Mouse (Mus musculus): Measurements from ENCODE around the gene Gm49396. TPM values are rescaled to one million over a fixed set of nuclear protein-coding genes. Genes with fewer than 3 reads are reported as not detected.

Gm49396 gene
- total and polyA plus RNA-seq, 2 experiments from 2014 or later = 3.7 to 6.4 TPM

- Histone ChIP-seq H3K4me3 (ENCODE audit: low read length) (no peak overlapping the region), H3K27me3 (ENCODE audit: insufficient read depth, low read length) (no peaks in the 10 kb centered on the region), H3K9ac (replicated peaks; ENCODE audit: low read length) (no peak overlapping the region), H3K4me2 (ENCODE audit: low read depth, low read length) (no peak overlapping the region), H3K4me1 (ENCODE audit: insufficient read depth, low read length) (no peaks in the 10 kb centered on the region), H3K36me3 (ENCODE audit: insufficient read depth, low read length) (peaks cover 15% of the 10 kb centered on the region; the same call in 1 of the 2 replicates), H3K27ac (no peak overlapping the region), H3K9me3 (ENCODE audit: low read length) (no peaks in the 10 kb centered on the region)
- TF ChIP-seq CTCF (IDR thresholded peaks at IDR 0.05; ENCODE audit: low read depth) = no peak
- ATAC-seq = peak; percentile 59; the same call in 1 of the 2 replicates
- 46% methylated on average over 5 of the region's 5 CpGs for WGBS
- DNase-seq (ENCODE audit: low spot score) = no peak
Observed at GRCm38 (mm10) chr7:30615049-30615760, 52.1 kb downstream of the Gm49396 start.

Small RNAs within 50 kb of the gene (microRNA-seq; reads per million reads assigned to microRNA genes)
- 0 to 2.1 reads per million in 2 experiments for gene Gm38670
- 0.36 to 0.71 reads per million in 2 experiments for gene Mir3569

Other genes with a start within 250 kb of the Gm49396 start
Only the 30 nearest of the 33 such genes appear.
- gene Lrfn3, start 200.6 kb upstream of the Gm49396 start, total RNA-seq (2014; rRNA removed) = 45.9 and 47.4 TPM in 2 replicates
- 17.5 and 18.1 TPM in 2 replicates for gene Lrfn3, start 200.6 kb upstream of the Gm49396 start, polyA plus RNA-seq (2015; fragmentation: Nextera tagmentation; extraction: Ambion mirVana)
- gene Tyrobp, start 149.6 kb upstream of the Gm49396 start, total RNA-seq (2014; rRNA removed) = 37.3 and 59.9 TPM in 2 replicates
- gene Tyrobp, start 149.6 kb upstream of the Gm49396 start, polyA plus RNA-seq (2015; fragmentation: Nextera tagmentation; extraction: Ambion mirVana) = 50.3 and 56.1 TPM in 2 replicates
- not detected in 2 replicates for gene Hcst, start 143.5 kb upstream of the Gm49396 start, total RNA-seq (2014; rRNA removed)
- gene Hcst, start 143.5 kb upstream of the Gm49396 start, polyA plus RNA-seq (2015; fragmentation: Nextera tagmentation; extraction: Ambion mirVana) = 0.84 and 1.0 TPM in 2 replicates
- gene Nfkbid, start 141.6 kb upstream of the Gm49396 start, total RNA-seq (2014; rRNA removed) = 1.9 and 3.7 TPM in 2 replicates
- 2.1 TPM in 2 replicates for gene Nfkbid, start 141.6 kb upstream of the Gm49396 start, polyA plus RNA-seq (2015; fragmentation: Nextera tagmentation; extraction: Ambion mirVana)
- gene Aplp1, start 117.8 kb upstream of the Gm49396 start, total RNA-seq (2014; rRNA removed) = 840 and 852 TPM in 2 replicates
- 617 and 682 TPM in 2 replicates for gene Aplp1, start 117.8 kb upstream of the Gm49396 start, polyA plus RNA-seq (2015; fragmentation: Nextera tagmentation; extraction: Ambion mirVana)
- 10.7 and 14.7 TPM in 2 replicates for gene Kirrel2, start 105.7 kb upstream of the Gm49396 start, total RNA-seq (2014; rRNA removed)
- 4.4 and 5.8 TPM in 2 replicates for gene Kirrel2, start 105.7 kb upstream of the Gm49396 start, polyA plus RNA-seq (2015; fragmentation: Nextera tagmentation; extraction: Ambion mirVana)
- gene Nphs1, start 105.0 kb upstream of the Gm49396 start, total RNA-seq (2014; rRNA removed) = 2.3 and 2.4 TPM in 2 replicates
- gene Nphs1, start 105.0 kb upstream of the Gm49396 start, polyA plus RNA-seq (2015; fragmentation: Nextera tagmentation; extraction: Ambion mirVana) = 0.50 and 1.0 TPM in 2 replicates
- gene Prodh2, start 69.7 kb upstream of the Gm49396 start, total RNA-seq (2014; rRNA removed) = not detected in 2 replicates
- 0.24 TPM in 1 of 2 replicates, not detected in the other for gene Prodh2, start 69.7 kb upstream of the Gm49396 start, polyA plus RNA-seq (2015; fragmentation: Nextera tagmentation; extraction: Ambion mirVana)
- gene Arhgap33, start 28.3 kb upstream of the Gm49396 start, total RNA-seq (2014; rRNA removed) = 55.7 and 59.7 TPM in 2 replicates
- gene Arhgap33, start 28.3 kb upstream of the Gm49396 start, polyA plus RNA-seq (2015; fragmentation: Nextera tagmentation; extraction: Ambion mirVana) = 64.8 and 73.1 TPM in 2 replicates
- 5.6 and 6.4 TPM in 2 replicates for gene Hspb6, start 11.2 kb upstream of the Gm49396 start, total RNA-seq (2014; rRNA removed)
- 15.8 and 16.3 TPM in 2 replicates for gene Hspb6, start 11.2 kb upstream of the Gm49396 start, polyA plus RNA-seq (2015; fragmentation: Nextera tagmentation; extraction: Ambion mirVana)
- 13.1 and 14.0 TPM in 2 replicates for gene Proser3, start 11.0 kb upstream of the Gm49396 start, total RNA-seq (2014; rRNA removed)
- 3.0 and 3.1 TPM in 2 replicates for gene Proser3, start 11.0 kb upstream of the Gm49396 start, polyA plus RNA-seq (2015; fragmentation: Nextera tagmentation; extraction: Ambion mirVana)
- gene Lin37, start 3.5 kb upstream of the Gm49396 start, total RNA-seq (2014; rRNA removed) = 14.3 and 21.0 TPM in 2 replicates
- 45.0 and 48.0 TPM in 2 replicates for gene Lin37, start 3.5 kb upstream of the Gm49396 start, polyA plus RNA-seq (2015; fragmentation: Nextera tagmentation; extraction: Ambion mirVana)
- 41.7 and 53.4 TPM in 2 replicates for gene U2af1l4, start within 50 bp of the Gm49396 start, total RNA-seq (2014; rRNA removed)
- gene U2af1l4, start within 50 bp of the Gm49396 start, polyA plus RNA-seq (2015; fragmentation: Nextera tagmentation; extraction: Ambion mirVana) = 103 and 104 TPM in 2 replicates
- 72.0 and 90.4 TPM in 2 replicates for gene Psenen, start 283 bp downstream of the Gm49396 start, total RNA-seq (2014; rRNA removed)
- gene Psenen, start 283 bp downstream of the Gm49396 start, polyA plus RNA-seq (2015; fragmentation: Nextera tagmentation; extraction: Ambion mirVana) = 154 and 155 TPM in 2 replicates
- 5.6 TPM in 1 of 2 replicates, not detected in the other for gene Igflr1, start 2.1 kb downstream of the Gm49396 start, total RNA-seq (2014; rRNA removed)
- gene Igflr1, start 2.1 kb downstream of the Gm49396 start, polyA plus RNA-seq (2015; fragmentation: Nextera tagmentation; extraction: Ambion mirVana) = 2.6 and 3.4 TPM in 2 replicates
- gene Kmt2b, start 25.4 kb downstream of the Gm49396 start, total RNA-seq (2014; rRNA removed) = 27.1 and 36.7 TPM in 2 replicates
- 6.7 and 7.1 TPM in 2 replicates for gene Kmt2b, start 25.4 kb downstream of the Gm49396 start, polyA plus RNA-seq (2015; fragmentation: Nextera tagmentation; extraction: Ambion mirVana)
- not detected in 2 replicates for gene Zbtb32, start 35.6 kb downstream of the Gm49396 start, total RNA-seq (2014; rRNA removed)
- 0.18 and 0.23 TPM in 2 replicates for gene Zbtb32, start 35.6 kb downstream of the Gm49396 start, polyA plus RNA-seq (2015; fragmentation: Nextera tagmentation; extraction: Ambion mirVana)
- 0.14 and 0.99 TPM in 2 replicates for gene Upk1a, start 49.5 kb downstream of the Gm49396 start, total RNA-seq (2014; rRNA removed)
- gene Upk1a, start 49.5 kb downstream of the Gm49396 start, polyA plus RNA-seq (2015; fragmentation: Nextera tagmentation; extraction: Ambion mirVana) = 0.62 and 0.99 TPM in 2 replicates
- gene Cox6b1, start 62.8 kb downstream of the Gm49396 start, total RNA-seq (2014; rRNA removed) = 352 and 389 TPM in 2 replicates
- 1,552 and 1,572 TPM in 2 replicates for gene Cox6b1, start 62.8 kb downstream of the Gm49396 start, polyA plus RNA-seq (2015; fragmentation: Nextera tagmentation; extraction: Ambion mirVana)
- gene Etv2, start 72.5 kb downstream of the Gm49396 start, total RNA-seq (2014; rRNA removed) = not detected in 2 replicates
- gene Etv2, start 72.5 kb downstream of the Gm49396 start, polyA plus RNA-seq (2015; fragmentation: Nextera tagmentation; extraction: Ambion mirVana) = not detected in 2 replicates
- 162 and 169 TPM in 2 replicates for gene Rbm42, start 87.0 kb downstream of the Gm49396 start, total RNA-seq (2014; rRNA removed)
- gene Rbm42, start 87.0 kb downstream of the Gm49396 start, polyA plus RNA-seq (2015; fragmentation: Nextera tagmentation; extraction: Ambion mirVana) = 116 and 118 TPM in 2 replicates
- 22.2 and 24.1 TPM in 2 replicates for gene Haus5, start 101.7 kb downstream of the Gm49396 start, total RNA-seq (2014; rRNA removed)
- 19.9 and 25.8 TPM in 2 replicates for gene Haus5, start 101.7 kb downstream of the Gm49396 start, polyA plus RNA-seq (2015; fragmentation: Nextera tagmentation; extraction: Ambion mirVana)
- not detected in 2 replicates for gene Pmis2, start 108.3 kb downstream of the Gm49396 start, total RNA-seq (2014; rRNA removed)
- gene Pmis2, start 108.3 kb downstream of the Gm49396 start, polyA plus RNA-seq (2015; fragmentation: Nextera tagmentation; extraction: Ambion mirVana) = not detected in 2 replicates
- not detected in 2 replicates for gene 2200002J24Rik, start 135.6 kb downstream of the Gm49396 start, total RNA-seq (2014; rRNA removed)
- 0.55 TPM in 1 of 2 replicates, not detected in the other for gene 2200002J24Rik, start 135.6 kb downstream of the Gm49396 start, polyA plus RNA-seq (2015; fragmentation: Nextera tagmentation; extraction: Ambion mirVana)
- gene Atp4a, start 148.9 kb downstream of the Gm49396 start, total RNA-seq (2014; rRNA removed) = 2.0 and 5.3 TPM in 2 replicates
- gene Atp4a, start 148.9 kb downstream of the Gm49396 start, polyA plus RNA-seq (2015; fragmentation: Nextera tagmentation; extraction: Ambion mirVana) = 4.2 and 6.0 TPM in 2 replicates
- 195 and 238 TPM in 2 replicates for gene Tmem147, start 166.2 kb downstream of the Gm49396 start, total RNA-seq (2014; rRNA removed)
- 338 and 342 TPM in 2 replicates for gene Tmem147, start 166.2 kb downstream of the Gm49396 start, polyA plus RNA-seq (2015; fragmentation: Nextera tagmentation; extraction: Ambion mirVana)
- gene Gapdhs, start 180.3 kb downstream of the Gm49396 start, total RNA-seq (2014; rRNA removed) = not detected in 2 replicates
- gene Gapdhs, start 180.3 kb downstream of the Gm49396 start, polyA plus RNA-seq (2015; fragmentation: Nextera tagmentation; extraction: Ambion mirVana) = 0.32 and 0.69 TPM in 2 replicates
- 0.84 and 4.2 TPM in 2 replicates for gene Sbsn, start 188.1 kb downstream of the Gm49396 start, total RNA-seq (2014; rRNA removed)
- gene Sbsn, start 188.1 kb downstream of the Gm49396 start, polyA plus RNA-seq (2015; fragmentation: Nextera tagmentation; extraction: Ambion mirVana) = 2.9 and 3.0 TPM in 2 replicates
- gene Dmkn, start 200.4 kb downstream of the Gm49396 start, total RNA-seq (2014; rRNA removed) = 1.4 and 2.1 TPM in 2 replicates
- 3.9 and 5.8 TPM in 2 replicates for gene Dmkn, start 200.4 kb downstream of the Gm49396 start, polyA plus RNA-seq (2015; fragmentation: Nextera tagmentation; extraction: Ambion mirVana)
- not detected in 2 replicates for gene Krtdap, start 224.6 kb downstream of the Gm49396 start, total RNA-seq (2014; rRNA removed)
- gene Krtdap, start 224.6 kb downstream of the Gm49396 start, polyA plus RNA-seq (2015; fragmentation: Nextera tagmentation; extraction: Ambion mirVana) = 0.66 and 1.8 TPM in 2 replicates

Measured in hindbrain, postnatal 0 days (tissue).